Mouse (Mus musculus) ES-E14 (cell line): ENCODE measurements at regions not wholly inside any gene's neighbourhood (a gene's known extent, or its start where the extent isn't known, plus 50 kb on each side); places are given as distances from the start of the nearest gene placed in this dataset.
A peak's percentile ranks its signal among the peaks of the same experiment; 100 is the strongest.
"Not testable (repeated sequence)": the region's sequence is repeated elsewhere in the genome, so short reads cannot be mapped to it uniquely, and the experiment has no call there.

ENCODE experiments used
- DNase-seq: peaks from one replicate; pipeline ENCODE4 v3.0.0-alpha.2; 2013; ENCODE audit warnings: low read depth, low spot score
- H3K27ac ChIP-seq: 2 replicates; pipeline ENCODE4 v1.5.1; 2012; ENCODE audit warnings: low read depth, mild to moderate bottlenecking, low read length, moderate library complexity, mixed read lengths; ENCODE audit not compliant: poor library complexity, insufficient read depth, severe bottlenecking
- H3K36me3 ChIP-seq: 2 replicates; pipeline ENCODE4 v1.6.1; 2012; ENCODE audit warnings: mild to moderate bottlenecking, low read length, moderate library complexity, mixed read lengths; ENCODE audit not compliant: control insufficient read depth, poor library complexity, insufficient read depth, severe bottlenecking
- H3K4me1 ChIP-seq, 2 experiments: fragments of 150-350 bp in 1 of 2; sonication (generic) in 1 of 2; 2 replicates each; pipeline ENCODE4 v1.6.1; 2012; ENCODE audit warnings: low read length in 2 of 2, mild to moderate bottlenecking in 1 of 2, mixed read lengths in 1 of 2; ENCODE audit not compliant: control insufficient read depth in 2 of 2, insufficient read depth in 2 of 2, poor library complexity in 1 of 2
- H3K4me3 ChIP-seq, 2 experiments: fragments of 150-350 bp in 1 of 2; sonication (generic) in 1 of 2; 2 replicates each; pipeline ENCODE4 v1.5.1; 2012; ENCODE audit warnings: low read length in 2 of 2, low read depth in 1 of 2, mild to moderate bottlenecking in 1 of 2, mixed read lengths in 1 of 2; ENCODE audit not compliant: insufficient read depth in 1 of 2, poor library complexity in 1 of 2, severe bottlenecking in 1 of 2
- H3K9ac ChIP-seq: 2 replicates; pipeline ENCODE4 v1.6.1; 2012; ENCODE audit warnings: low read depth, mild to moderate bottlenecking, low read length, mixed read lengths; ENCODE audit not compliant: poor library complexity, insufficient read depth, severe bottlenecking
- H3K9me3 ChIP-seq: fragments of 150-350 bp; sonication (generic); 2 replicates; pipeline ENCODE4 v1.6.1; 2012; ENCODE audit warnings: low read depth, mild to moderate bottlenecking, low read length; ENCODE audit not compliant: control insufficient read depth, insufficient read depth
- CHD2 ChIP-seq: IDR thresholded peaks from 2 replicates; pipeline ENCODE4 v1.6.1; 2014; ENCODE audit warnings: mild to moderate bottlenecking, low read depth, low read length, inconsistent platforms
- HCFC1 ChIP-seq: IDR thresholded peaks from 2 replicates; pipeline ENCODE4 v1.6.1; 2012; ENCODE audit warnings: low read length, inconsistent platforms, borderline replicate concordance; ENCODE audit not compliant: insufficient read depth
- MAFK ChIP-seq: IDR thresholded peaks from 2 replicates; pipeline ENCODE4 v1.6.1; 2014; ENCODE audit warnings: mild to moderate bottlenecking, low read depth, low read length, inconsistent platforms; ENCODE audit not compliant: insufficient read depth
- ZC3H11A ChIP-seq: IDR thresholded peaks from 2 replicates; pipeline ENCODE4 v1.6.1; 2012; ENCODE audit warnings: low read depth, mild to moderate bottlenecking, inconsistent platforms, low read length, borderline replicate concordance
- ZNF384 ChIP-seq: IDR thresholded peaks from 2 replicates; pipeline ENCODE4 v1.6.1; 2012; ENCODE audit warnings: low read depth, low read length, inconsistent platforms
- in situ Hi-C, 2 experiments: fragments of 600-800 bp; cut with MboI; formaldehyde crosslinking; loops; one replicate each; pipeline ENCODE4 v1.15.1; 2025; ENCODE audit warnings: low sequenced_read_pairs in 2 of 2, inconsistent platforms in 1 of 2; ENCODE audit not compliant: unreplicated experiment in 2 of 2

DNA sequence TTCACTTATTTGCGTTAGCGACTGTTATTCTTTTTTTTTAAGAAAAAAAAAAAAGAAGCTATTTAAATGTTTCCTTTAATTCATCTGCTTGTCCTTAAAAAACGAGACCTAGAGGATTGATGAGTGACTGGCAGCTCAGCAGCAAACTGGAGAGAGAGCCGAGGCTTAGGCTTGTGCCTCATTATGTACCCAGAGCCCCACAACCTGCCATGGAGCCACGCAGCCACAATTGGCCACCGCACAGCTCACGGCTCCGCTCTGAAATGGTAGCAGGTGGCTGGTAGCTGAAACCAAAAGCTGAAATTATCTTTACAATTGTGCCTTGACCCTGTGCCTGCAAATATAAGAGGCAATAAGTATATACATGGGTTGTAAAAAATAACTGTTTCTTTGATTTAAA lies 273.0 kb upstream of the Snx7 start:
- no peak for TF ChIP-seq ZNF384
- no peak for TF ChIP-seq HCFC1
- TF ChIP-seq CHD2 = no peak
- no peak for TF ChIP-seq MAFK
- no peak for TF ChIP-seq ZC3H11A
- Histone ChIP-seq H3K4me1 (no peaks in the 10 kb centered on the region), H3K4me3 (no peak overlapping the region), H3K9me3 (no peaks in the 10 kb centered on the region), H3K9ac (no peak overlapping the region), H3K27ac (no peak overlapping the region), H3K36me3 (no peaks in the 10 kb centered on the region)
- DNase-seq = no peak
- in situ Hi-C loops = no loop called here

DNA sequence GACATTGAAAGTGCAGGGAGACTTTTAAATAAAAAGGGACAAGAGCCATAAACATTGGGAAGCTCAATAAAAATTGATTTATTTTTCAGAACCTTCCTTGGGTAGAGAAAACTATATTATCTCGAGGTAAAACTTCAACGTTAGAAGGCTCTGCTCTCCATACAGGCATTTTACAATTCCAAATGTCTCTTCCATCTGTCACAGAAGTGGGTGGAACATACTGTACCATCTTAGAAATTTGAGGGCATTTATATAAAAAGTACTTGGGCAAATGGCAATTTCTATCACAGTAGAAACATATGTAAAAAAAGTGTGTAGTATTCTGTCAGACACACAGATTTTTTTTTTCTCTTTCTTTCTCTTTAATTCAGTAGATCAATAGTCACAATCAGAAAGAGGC lies 271.4 kb upstream of the Snx7 start:
- no peak overlapping the region for H3K9ac ChIP-seq
- H3K27ac ChIP-seq = no peak overlapping the region
- H3K4me1 ChIP-seq = no peaks in the 10 kb centered on the region
- in situ Hi-C loops = no loop called here
- no peaks in the 10 kb centered on the region for H3K9me3 ChIP-seq
- no peak overlapping the region for H3K4me3 ChIP-seq
- H3K36me3 ChIP-seq = no peaks in the 10 kb centered on the region
- DNase-seq = no peak
- TF ChIP-seq CHD2 (no peak), ZC3H11A (no peak), ZNF384 (no peak), HCFC1 (no peak), MAFK (no peak)

DNA sequence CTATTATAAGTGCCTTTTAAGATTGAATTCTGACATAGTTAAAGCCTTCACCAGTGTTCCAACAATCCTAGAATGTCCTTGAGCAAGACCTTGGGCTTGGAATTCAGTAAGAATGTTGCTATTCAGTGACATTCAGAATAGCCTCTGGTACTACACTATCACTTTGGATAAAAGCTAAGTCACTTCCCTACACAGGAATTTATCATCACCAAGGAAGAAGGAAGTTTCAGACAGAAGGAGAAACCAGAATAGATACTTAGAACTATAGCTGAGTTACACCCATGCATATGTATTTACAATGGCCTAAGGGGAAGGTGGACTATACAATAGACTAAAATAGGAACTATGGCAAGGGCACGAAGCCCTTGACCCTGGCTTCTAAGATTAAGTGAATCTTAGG lies 259.6 kb upstream of the Snx7 start:
- H3K27ac ChIP-seq, H3K9ac ChIP-seq, H3K36me3 ChIP-seq, H3K9me3 ChIP-seq, H3K4me3 ChIP-seq, in situ Hi-C loops, H3K4me1 ChIP-seq: not testable (repeated sequence)
- peak; percentile 9 for DNase-seq

DNA sequence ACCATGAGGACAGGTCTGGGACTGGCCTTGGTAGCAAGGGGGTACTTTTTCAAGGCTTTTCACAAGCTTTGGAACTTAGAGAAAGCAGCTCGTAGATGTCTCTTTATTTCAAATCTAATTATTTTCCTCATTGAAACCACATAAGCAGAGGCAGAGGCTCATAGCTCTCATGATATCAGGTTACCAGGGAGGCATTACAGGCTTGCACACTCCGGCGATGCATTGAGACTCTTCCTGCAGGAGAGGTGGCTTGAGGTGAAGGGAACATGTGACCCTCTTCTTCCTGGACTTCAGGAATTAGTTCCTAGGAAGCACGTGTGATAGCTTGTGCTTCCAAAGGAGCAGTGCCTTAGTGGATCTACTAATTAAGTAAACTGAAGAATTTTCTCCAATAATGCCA lies 233.9 kb upstream of the Snx7 start:
- Histone ChIP-seq H3K36me3 (no peaks in the 10 kb centered on the region), H3K4me1 (no peaks in the 10 kb centered on the region), H3K27ac (no peak overlapping the region), H3K9me3 (no peaks in the 10 kb centered on the region), H3K4me3 (no peak overlapping the region), H3K9ac (no peak overlapping the region)
- no peak for TF ChIP-seq MAFK
- in situ Hi-C loops = no loop called here
- no peak for DNase-seq

DNA sequence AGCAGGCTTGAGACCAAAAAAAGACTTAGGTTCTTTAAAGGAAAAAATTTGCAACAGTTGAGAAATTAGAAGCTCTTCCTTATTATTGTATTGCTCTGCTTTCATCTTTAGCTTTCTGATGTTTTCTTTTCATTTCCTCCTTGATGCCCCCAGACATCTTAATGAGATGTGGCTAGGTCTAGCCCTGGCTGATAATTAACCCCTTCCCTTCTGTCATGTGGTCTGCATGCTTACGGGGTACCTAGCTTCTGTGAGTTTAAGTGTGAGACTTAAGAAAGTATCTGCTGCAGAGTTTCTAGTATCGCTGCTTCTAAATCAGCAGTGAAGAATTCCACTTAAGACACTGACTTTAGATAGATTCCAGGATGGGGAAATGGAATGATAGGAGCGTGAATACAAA lies 215.8 kb upstream of the Snx7 start:
- Histone ChIP-seq H3K4me1 (no peaks in the 10 kb centered on the region), H3K27ac (no peak overlapping the region), H3K9ac (no peak overlapping the region), H3K36me3 (no peaks in the 10 kb centered on the region), H3K9me3 (no peaks in the 10 kb centered on the region), H3K4me3 (no peak overlapping the region)
- DNase-seq = no peak
- in situ Hi-C loops = no loop called here
- TF ChIP-seq MAFK (no peak), CHD2 (no peak), ZNF384 (no peak), HCFC1 (no peak), ZC3H11A (no peak)
